Mouse (Mus musculus): ENCODE measurements at regions not wholly inside any gene's neighbourhood (a gene's known extent, or its start where the extent isn't known, plus 50 kb on each side); places are given as distances from the start of the nearest gene placed in this dataset.

DNA sequence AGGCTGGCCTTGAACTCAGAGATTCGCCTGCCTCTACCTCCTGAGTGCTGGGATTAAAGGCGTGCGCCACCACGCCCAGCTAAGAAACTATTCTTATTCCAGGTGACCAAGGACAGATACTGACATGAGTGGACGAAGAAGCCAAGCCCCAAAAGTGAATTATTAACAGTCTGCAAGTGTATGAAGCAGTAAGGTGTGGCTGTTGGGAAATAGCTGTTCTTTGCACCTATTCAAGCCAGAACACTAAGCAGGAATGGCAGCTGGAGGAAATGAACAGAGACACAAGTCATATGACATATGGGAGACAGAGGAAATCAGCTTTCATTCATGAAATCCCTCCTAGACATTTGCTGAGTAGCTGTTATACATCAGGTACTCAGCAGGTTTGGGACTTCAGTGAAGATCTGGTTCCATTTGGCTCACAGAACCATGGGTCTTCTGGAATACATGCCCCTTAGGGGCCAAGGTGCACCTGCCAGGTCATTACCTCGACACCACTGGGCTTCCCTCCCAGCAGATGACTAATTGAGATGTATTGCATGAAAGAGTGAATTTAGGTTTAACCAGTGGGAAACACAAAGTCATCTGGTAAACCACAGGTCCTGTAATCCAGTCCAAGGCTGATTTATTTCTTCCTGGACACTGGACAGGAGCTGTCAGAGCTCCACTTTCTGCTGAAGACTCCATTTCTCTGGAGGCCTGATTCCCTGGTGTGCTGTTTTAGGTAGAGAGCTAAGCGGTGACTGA is 101.0 kb upstream of the Adra1b start:
- H3K27me3 ChIP-seq (ENCODE audit: insufficient read depth, low read length) = peaks cover 26% of the 10 kb centered on the region
- no peak for TF ChIP-seq CTCF (IDR thresholded peaks at IDR 0.05; ENCODE audit: low read depth)
- no peak overlapping the region for H3K9ac ChIP-seq
- 90% methylated on average over 7 of the region's 7 CpGs for WGBS
- H3K27ac ChIP-seq (ENCODE audit: low read depth, low read length) = no peak overlapping the region
- no peak overlapping the region for H3K4me3 ChIP-seq (ENCODE audit: low read depth, low read length)
- no peak overlapping the region for H3K4me2 ChIP-seq (ENCODE audit: low read depth)
- DNase-seq (no peak), ATAC-seq (no peak)
- H3K9me3 ChIP-seq (ENCODE audit: low read length) = no peaks in the 10 kb centered on the region
- H3K4me1 ChIP-seq (ENCODE audit: insufficient read depth) = no peaks in the 10 kb centered on the region
- H3K36me3 ChIP-seq (ENCODE audit: insufficient read depth) = no peaks in the 10 kb centered on the region

DNA sequence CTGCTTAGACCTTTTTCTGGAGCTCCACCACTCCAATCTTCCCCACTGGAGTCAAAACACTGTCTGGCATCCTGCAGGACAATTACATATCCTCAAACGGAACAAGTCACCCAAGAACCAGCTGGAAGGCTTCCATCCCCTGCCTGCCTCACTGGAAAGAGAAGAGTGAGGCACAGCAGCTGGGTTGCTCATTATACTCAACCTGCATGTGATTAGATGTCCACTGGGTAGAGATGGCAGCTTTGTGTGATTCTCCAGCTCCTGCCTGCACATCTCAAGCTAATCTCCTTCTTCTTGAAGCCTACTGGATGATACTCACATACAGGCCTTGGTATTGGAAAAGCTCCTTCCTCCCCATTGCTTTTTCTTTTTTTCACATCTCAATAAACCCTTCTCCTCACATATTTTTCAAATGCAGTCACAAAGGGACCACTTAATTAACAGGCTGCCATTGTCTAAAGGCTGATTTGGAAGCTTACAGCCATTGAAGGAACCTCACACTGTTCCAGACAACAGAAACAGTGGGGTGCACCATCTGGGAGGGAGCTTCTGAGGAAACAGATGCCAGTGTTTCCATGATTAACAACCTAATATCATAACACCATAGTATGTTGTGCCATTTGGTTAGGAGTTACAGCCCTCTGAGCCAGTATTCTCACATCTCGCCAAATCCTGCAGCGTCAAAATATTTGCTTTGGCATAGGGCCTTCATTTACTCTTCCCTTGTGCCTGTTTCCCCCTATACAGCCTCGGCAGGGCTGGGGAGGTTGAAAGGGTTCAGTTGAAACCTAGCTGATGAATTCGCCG is 101.9 kb upstream of the Adra1b start:
- WGBS = 20% methylated on average over 6 of the region's 6 CpGs
- H3K4me3 ChIP-seq (ENCODE audit: low read depth, low read length) = no peak overlapping the region
- DNase-seq (peak; percentile 63), ATAC-seq (peak; percentile 90)
- no peak for TF ChIP-seq CTCF (IDR thresholded peaks at IDR 0.05; ENCODE audit: low read depth)
- no peak overlapping the region for H3K4me2 ChIP-seq (ENCODE audit: low read depth)
- no peaks in the 10 kb centered on the region for H3K9me3 ChIP-seq (ENCODE audit: low read length)
- no peaks in the 10 kb centered on the region for H3K36me3 ChIP-seq (ENCODE audit: insufficient read depth)
- no peak overlapping the region for H3K9ac ChIP-seq
- no peaks in the 10 kb centered on the region for H3K4me1 ChIP-seq (ENCODE audit: insufficient read depth)
- no peak overlapping the region for H3K27ac ChIP-seq (ENCODE audit: low read depth, low read length)
- H3K27me3 ChIP-seq (ENCODE audit: insufficient read depth, low read length) = peaks cover 26% of the 10 kb centered on the region

- H3K27ac ChIP-seq (ENCODE audit: low read depth, low read length) = no peak overlapping the region
Observed at GRCm38 (mm10) chr11:44007526-44008040, 106.6 kb upstream of the Adra1b start.

DNA sequence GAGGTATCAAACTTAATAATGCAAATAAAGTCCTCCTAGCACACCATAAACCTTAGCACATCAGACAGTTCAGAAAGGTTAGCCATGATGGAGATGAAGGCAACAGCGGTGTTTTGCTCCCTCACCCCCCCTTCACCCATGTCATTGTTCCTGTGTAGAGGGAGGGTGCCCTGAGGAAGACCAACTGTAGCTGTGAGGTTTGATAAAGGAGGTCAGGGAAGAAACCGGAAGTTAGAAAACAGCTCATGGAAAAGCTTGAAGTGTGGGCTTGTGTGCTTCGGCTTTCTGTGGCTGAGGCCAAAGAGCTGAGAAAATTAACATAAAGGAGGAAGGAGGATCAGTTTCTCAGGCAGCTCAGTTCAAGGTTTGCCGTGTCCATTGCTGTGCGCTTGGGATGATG is 111.3 kb upstream of the Adra1b start:
- H3K36me3 ChIP-seq (ENCODE audit: insufficient read depth) = no peaks in the 10 kb centered on the region
- 89% methylated on average over 5 of the region's 5 CpGs for WGBS
- no peak for TF ChIP-seq CTCF (IDR thresholded peaks at IDR 0.05; ENCODE audit: low read depth)
- H3K4me2 ChIP-seq (ENCODE audit: low read depth) = no peak overlapping the region
- no peak overlapping the region for H3K27ac ChIP-seq (ENCODE audit: low read depth, low read length)
- H3K4me3 ChIP-seq (ENCODE audit: low read depth, low read length) = no peak overlapping the region
- H3K9ac ChIP-seq = no peak overlapping the region
- no peaks in the 10 kb centered on the region; the same call in none of the 2 replicates for H3K27me3 ChIP-seq (ENCODE audit: insufficient read depth, low read length)
- ATAC-seq (no peak), DNase-seq (no peak)
- no peaks in the 10 kb centered on the region for H3K9me3 ChIP-seq (ENCODE audit: low read length)
- no peaks in the 10 kb centered on the region for H3K4me1 ChIP-seq (ENCODE audit: insufficient read depth)

More at GRCm38 (mm10) chr11:44007526-44008040, 106.6 kb upstream of the Adra1b start:
- Histone ChIP-seq H3K4me3 (ENCODE audit: low read depth, low read length) (no peak overlapping the region), H3K9ac (no peak overlapping the region), H3K36me3 (ENCODE audit: insufficient read depth) (no peaks in the 10 kb centered on the region), H3K27me3 (ENCODE audit: insufficient read depth, low read length) (peaks cover 20% of the 10 kb centered on the region), H3K4me2 (ENCODE audit: low read depth) (no peak overlapping the region), H3K4me1 (ENCODE audit: insufficient read depth) (no peaks in the 10 kb centered on the region), H3K9me3 (ENCODE audit: low read length) (no peaks in the 10 kb centered on the region)
- ATAC-seq (no peak), DNase-seq (no peak)
- TF ChIP-seq CTCF (IDR thresholded peaks at IDR 0.05; ENCODE audit: low read depth) = no peak
- 88% methylated on average over 5 of the region's 5 CpGs for WGBS

- H3K27ac ChIP-seq (ENCODE audit: low read depth, low read length) = no peak overlapping the region
- H3K36me3 ChIP-seq (ENCODE audit: insufficient read depth) = no peaks in the 10 kb centered on the region
- H3K9me3 ChIP-seq (ENCODE audit: low read length) = no peaks in the 10 kb centered on the region
- H3K9ac ChIP-seq = no peak overlapping the region
- no peaks in the 10 kb centered on the region; the same call in 1 of the 2 replicates for H3K27me3 ChIP-seq (ENCODE audit: insufficient read depth, low read length)
- no peak overlapping the region for H3K4me2 ChIP-seq (ENCODE audit: low read depth)
- WGBS = 56% methylated on average over 1 of the region's 1 CpGs
- H3K4me3 ChIP-seq (ENCODE audit: low read depth, low read length) = no peak overlapping the region
- H3K4me1 ChIP-seq (ENCODE audit: insufficient read depth) = no peaks in the 10 kb centered on the region
- TF ChIP-seq CTCF (IDR thresholded peaks at IDR 0.05; ENCODE audit: low read depth) = no peak
- ATAC-seq = no peak
- DNase-seq = no peak
Observed at GRCm38 (mm10) chr11:44013841-44014240, 112.8 kb upstream of the Adra1b start.

DNA sequence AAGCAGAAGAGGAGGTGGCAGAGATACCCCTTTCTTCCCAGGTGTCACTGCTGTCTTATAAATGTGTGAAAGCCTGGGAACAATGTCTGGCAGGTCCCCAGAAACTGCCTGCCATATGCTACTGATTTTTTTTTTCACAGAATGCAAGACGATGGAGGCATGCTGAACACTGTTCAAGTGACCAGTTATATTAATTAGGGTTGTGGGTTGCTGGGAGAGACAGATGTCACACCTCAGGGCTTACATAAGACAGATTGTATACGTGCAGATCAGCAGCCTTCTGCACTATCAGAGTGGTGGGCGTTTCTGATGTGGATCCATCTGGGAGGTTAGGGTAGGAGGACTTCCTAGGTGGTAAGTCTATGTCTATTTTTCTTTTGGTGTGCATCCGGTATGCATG is 120.6 kb upstream of the Adra1b start:
- ATAC-seq = no peak

DNA sequence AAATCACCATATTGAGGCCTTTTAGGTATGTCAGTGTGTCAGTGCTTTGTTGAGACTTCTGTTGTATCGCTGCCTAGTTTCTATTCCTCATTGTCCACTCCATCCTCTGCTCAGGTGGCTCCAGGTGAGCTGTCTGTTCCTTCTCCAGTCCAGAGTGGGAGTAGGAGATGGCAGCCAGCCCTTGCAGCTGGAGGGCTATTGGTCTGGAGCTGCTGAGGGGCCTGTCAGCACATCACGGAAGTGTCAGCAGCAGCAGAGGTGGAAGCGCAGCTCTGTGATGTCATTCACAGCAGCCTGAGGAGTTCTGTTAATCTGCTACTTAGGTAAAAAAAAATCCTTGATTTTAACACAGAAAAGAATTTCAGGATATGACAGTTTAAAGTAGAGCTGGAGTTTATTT is 126.0 kb upstream of the Adra1b start:
- Histone ChIP-seq H3K4me2 (ENCODE audit: low read depth) (no peak overlapping the region), H3K27me3 (ENCODE audit: insufficient read depth, low read length) (no peaks in the 10 kb centered on the region), H3K4me3 (ENCODE audit: low read depth, low read length) (no peak overlapping the region), H3K9me3 (ENCODE audit: low read length) (no peaks in the 10 kb centered on the region), H3K9ac (no peak overlapping the region), H3K36me3 (ENCODE audit: insufficient read depth) (no peaks in the 10 kb centered on the region), H3K4me1 (ENCODE audit: insufficient read depth) (no peaks in the 10 kb centered on the region), H3K27ac (ENCODE audit: low read depth, low read length) (no peak overlapping the region)
- ATAC-seq (no peak), DNase-seq (no peak)
- no peak for TF ChIP-seq CTCF (IDR thresholded peaks at IDR 0.05; ENCODE audit: low read depth)
- WGBS = 88% methylated on average over 3 of the region's 3 CpGs

More for the DNA sequence above, 120.6 kb upstream of the Adra1b start:
- Histone ChIP-seq H3K4me3 (ENCODE audit: low read depth, low read length) (no peak overlapping the region), H3K9ac (no peak overlapping the region), H3K4me2 (ENCODE audit: low read depth) (no peak overlapping the region), H3K36me3 (ENCODE audit: insufficient read depth) (no peaks in the 10 kb centered on the region), H3K4me1 (ENCODE audit: insufficient read depth) (no peaks in the 10 kb centered on the region), H3K27me3 (ENCODE audit: insufficient read depth, low read length) (no peaks in the 10 kb centered on the region), H3K27ac (ENCODE audit: low read depth, low read length) (no peak overlapping the region), H3K9me3 (ENCODE audit: low read length) (no peaks in the 10 kb centered on the region)
- no peak for TF ChIP-seq CTCF (IDR thresholded peaks at IDR 0.05; ENCODE audit: low read depth)
- DNase-seq = no peak
- 62% methylated on average over 4 of the region's 4 CpGs for WGBS
